ENCODE assay signal across 9 mouse cellular contexts in genomic region chr4:135683553-135683952, GRCm38 (mm10). TPM values are rescaled to one million over a fixed set of nuclear protein-coding genes. Genes with fewer than 3 reads are reported as not detected.
DNase-seq lines count a peak whose midpoint lies in the region; ATAC-seq and TF ChIP-seq lines count a peak whose summit lies in the region.
"Had no signal": no experiment of that assay in that cellular context is flagged by ENCODE, and none has a peak within 500 bp of the region (broad histone marks: within the 10 kb centered on the region; RNA-seq: fewer than 3 reads in every experiment).

No protein-coding gene starts in this region.

- H3K9me3 ChIP-seq in intestine, embryonic 14.5 days (ENCODE audit: control insufficient read depth, low read length) = no peaks in the 10 kb centered on the region
- H3K9me3 ChIP-seq in intestine, embryonic 15.5 days = no peaks in the 10 kb centered on the region
- H3K9me3 ChIP-seq in CH12.LX (replicated peaks; ENCODE audit: low read length) = peaks cover 16% of the 10 kb centered on the region
- H3K9me3 ChIP-seq: embryonic facial prominence, embryonic 12.5 days; limb, embryonic 13.5 days had no signal

- H3K36me3 ChIP-seq in intestine, embryonic 14.5 days (ENCODE audit: control insufficient read depth, insufficient read depth, low read length) = no peaks in the 10 kb centered on the region
- no peaks in the 10 kb centered on the region for H3K36me3 ChIP-seq in intestine, embryonic 15.5 days
- H3K36me3 ChIP-seq in CH12.LX (replicated peaks in 1 of 2; ENCODE audit: control insufficient read depth in 1 of 2, insufficient read depth in 1 of 2, low read length in 1 of 2) = no peaks in the 10 kb centered on the region
- H3K36me3 ChIP-seq: embryonic facial prominence, embryonic 12.5 days; limb, embryonic 13.5 days had no signal

- dilution Hi-C loops in CH12.LX (cut with MboI; ENCODE audit: extremely low pct_ligation_motif_present, extremely low pct_unique_long_range_greater_than_20kb, low sequenced_read_pairs) = no loop called here

- in situ Hi-C loops in CH12.LX (cut with MboI; ENCODE audit: low pct_ligation_motif_present, low pct_unique_long_range_greater_than_20kb, low sequenced_read_pairs) = no loop called here

- H3K4me3 ChIP-seq in intestine, embryonic 14.5 days (ENCODE audit: low read depth, low read length) = no peak overlapping the region
- no peak overlapping the region for H3K4me3 ChIP-seq in intestine, embryonic 15.5 days (replicated peaks)
- H3K4me3 ChIP-seq in CH12.LX (replicated peaks in 1 of 3; ENCODE audit: low read depth in 2 of 3, low read length in 2 of 3, poor library complexity in 1 of 3) = no peak overlapping the region
- H3K4me3 ChIP-seq: embryonic facial prominence, embryonic 12.5 days; limb, embryonic 13.5 days had no signal

- H3K9ac ChIP-seq in intestine, embryonic 14.5 days (ENCODE audit: low read length) = no peak overlapping the region
- H3K9ac ChIP-seq in intestine, embryonic 15.5 days = no peak overlapping the region
- no peak overlapping the region for H3K9ac ChIP-seq in CH12.LX (ENCODE audit: insufficient read depth, low read depth)
- H3K9ac ChIP-seq: embryonic facial prominence, embryonic 12.5 days; limb, embryonic 13.5 days had no signal

- DNase-seq in intestine, embryonic 14.5 days (ENCODE audit: low spot score) = peak; percentile 69
- no peak for DNase-seq in CH12.LX (ENCODE audit: extremely low read depth)
- DNase-seq in Muller cell, postnatal 12 days (ENCODE audit: inconsistent ontology term) = peak; percentile 36
- DNase-seq in kidney, postnatal 10 days = peak; percentile 76
- DNase-seq in testis, postnatal 10 days (ENCODE audit: low spot score) = peak; percentile 71
- DNase-seq in urinary bladder, postnatal 4 days (ENCODE audit: low spot score in 2 of 2) = no peak

- no peak for TF ChIP-seq EP300 in CH12.LX (IDR thresholded peaks at IDR 0.05; ENCODE audit: low read length)

- H3K79me2 ChIP-seq in CH12.LX (replicated peaks; ENCODE audit: control insufficient read depth, extremely low read depth, insufficient read depth, poor library complexity, severe bottlenecking) = no peaks in the 10 kb centered on the region

- H3K27ac ChIP-seq in intestine, embryonic 14.5 days (ENCODE audit: low read depth) = no peak overlapping the region
- H3K27ac ChIP-seq in intestine, embryonic 15.5 days = no peak overlapping the region
- no peak overlapping the region for H3K27ac ChIP-seq in CH12.LX (ENCODE audit: insufficient read depth, low read depth)
- H3K27ac ChIP-seq: embryonic facial prominence, embryonic 12.5 days; limb, embryonic 13.5 days had no signal

- peaks cover 32% of the 10 kb centered on the region for H3K27me3 ChIP-seq in intestine, embryonic 14.5 days (replicated peaks; ENCODE audit: control insufficient read depth, insufficient read depth, low read length)
- no peaks in the 10 kb centered on the region for H3K27me3 ChIP-seq in intestine, embryonic 15.5 days (replicated peaks)
- H3K27me3 ChIP-seq in CH12.LX (replicated peaks) = peaks cover 55% of the 10 kb centered on the region

- H3K4me1 ChIP-seq in intestine, embryonic 14.5 days (replicated peaks; ENCODE audit: control insufficient read depth, insufficient read depth, low read length) = peaks cover 4% of the 10 kb centered on the region; the same call in 1 of the 2 replicates
- H3K4me1 ChIP-seq in intestine, embryonic 15.5 days (replicated peaks) = 0 out of 2 replicates have a peak, but pooled peaks cover 2% of the 10 kb centered on the region
- peaks cover 2 to 36% of the 10 kb centered on the region in 2 experiments; a peak in 3 of 4 replicates for H3K4me1 ChIP-seq in CH12.LX (ENCODE audit: control insufficient read depth in 1 of 2, insufficient read depth in 2 of 2)
- H3K4me1 ChIP-seq: embryonic facial prominence, embryonic 12.5 days had no signal

- no peak for ATAC-seq in intestine, embryonic 14.5 days (replicated peaks; ENCODE audit: low FRiP score, low TSS enrichment, low read depth)
- ATAC-seq in intestine, embryonic 15.5 days = no peak

- WGBS in intestine, embryonic 14.5 days = 12% methylated on average over 4 of the region's 4 CpGs
- WGBS in intestine, embryonic 15.5 days = 22% methylated on average over 4 of the region's 4 CpGs

- no peak overlapping the region for H3K4me2 ChIP-seq in intestine, embryonic 14.5 days (ENCODE audit: low read length)
- no peak overlapping the region for H3K4me2 ChIP-seq in intestine, embryonic 15.5 days (replicated peaks)
- no peak overlapping the region for H3K4me2 ChIP-seq in CH12.LX (ENCODE audit: insufficient read depth, low read depth, poor library complexity, severe bottlenecking)
- H3K4me2 ChIP-seq: embryonic facial prominence, embryonic 12.5 days; limb, embryonic 13.5 days had no signal

- TF ChIP-seq POLR2A in CH12.LX (IDR thresholded peaks at IDR 0.05; ENCODE audit: low read depth, low read length) = no peak

- TF ChIP-seq CTCF in CH12.LX (conservative IDR thresholded peaks at IDR 0.05 in 1 of 2, IDR thresholded peaks at IDR 0.05 in 1 of 2; ENCODE audit: low read depth in 2 of 2, low read length in 2 of 2) = peak in 1 of 2 experiments; percentile 39; a peak in 2 of 4 replicates

- TF ChIP-seq RAD21 in CH12.LX (IDR thresholded peaks at IDR 0.05; ENCODE audit: low read depth, low read length) = peak; percentile 8

TF ChIP-seq in CH12.LX, 34 proteins besides CTCF, POLR2A, EP300 and RAD21:
- peak; percentile 7; the same call in 1 of the 2 replicates for TF ChIP-seq SMC3 (IDR thresholded peaks at IDR 0.05; ENCODE audit: low read depth, low read length)
- TF ChIP-seq RCOR1 (conservative IDR thresholded peaks at IDR 0.05; ENCODE audit: low read depth, low read length) = no peak

RNA-seq across cellular contexts. Expression of gene Ifnlr1, which starts 2.5 kb away (rescaled TPM):
- polyA plus RNA-seq in intestine, embryonic 14.5 days (2014; fragmentation: Nextera tagmentation; extraction: Ambion mirVana) = 2.9 and 3.5 TPM in 2 replicates
- 3.6 and 4.2 TPM in 2 replicates for polyA plus RNA-seq in intestine, embryonic 15.5 days (2015; fragmentation: Nextera tagmentation; extraction: Ambion mirVana)
- total RNA-seq in CH12.LX (2012; rRNA removed) (0.04 TPM in 1 of 2 replicates, not detected in the other), CH12.LX (2014; rRNA removed) (not detected in 2 replicates)
- not detected in 2 replicates for polyA plus RNA-seq in CH12.LX (2012; ENCODE audit: insufficient read length, low read depth)

RNA-seq across cellular contexts. Expression of gene Il22ra1, which starts 44.4 kb away (rescaled TPM):
- polyA plus RNA-seq in intestine, embryonic 14.5 days (2014; fragmentation: Nextera tagmentation; extraction: Ambion mirVana) = 2.5 and 3.8 TPM in 2 replicates
- polyA plus RNA-seq in intestine, embryonic 15.5 days (2015; fragmentation: Nextera tagmentation; extraction: Ambion mirVana) = 4.7 and 6.5 TPM in 2 replicates
- not detected in 2 replicates for total RNA-seq in CH12.LX (2012; rRNA removed)
- total RNA-seq in CH12.LX (2014; rRNA removed) = not detected in 2 replicates
- polyA plus RNA-seq in CH12.LX (2012; ENCODE audit: insufficient read length, low read depth) = not detected in 2 replicates
- polyA plus RNA-seq: embryonic facial prominence, embryonic 12.5 days; limb, embryonic 13.5 days had no signal

Comparison
In these comparisons a context has a peak if more than half of its experiments do, and no peak if none do; other contexts are left out.
1. DNase-seq: peak in intestine, embryonic 14.5 days (single experiment), Muller cell, postnatal 12 days (single experiment), kidney, postnatal 10 days (single experiment) and testis, postnatal 10 days (single experiment); none in CH12.LX (single experiment) and urinary bladder, postnatal 4 days (0 of 2).